ENCODE assay signal across 17 mouse cellular contexts in genomic region chr15:89063536-89063935, GRCm38 (mm10). TPM values are rescaled to one million over a fixed set of nuclear protein-coding genes. Genes with fewer than 3 reads are reported as not detected.
A peak's percentile ranks its signal among the peaks of the same experiment; 100 is the strongest.
DNase-seq lines count a peak whose midpoint lies in the region; ATAC-seq lines count a peak whose summit lies in the region.
"Had no signal": no experiment of that assay in that cellular context is flagged by ENCODE, and none has a peak within 500 bp of the region (broad histone marks: within the 10 kb centered on the region; RNA-seq: fewer than 3 reads in every experiment).

No protein-coding gene starts in this region.

- H3K4me1 ChIP-seq in midbrain, embryonic 16.5 days (ENCODE audit: control insufficient read depth, insufficient read depth, low read length): peaks cover 20% of the 10 kb centered on the region
- H3K4me1 ChIP-seq in midbrain, embryonic 14.5 days (ENCODE audit: control insufficient read depth, insufficient read depth, low read length): peaks cover 17% of the 10 kb centered on the region
- no peaks in the 10 kb centered on the region for H3K4me1 ChIP-seq in midbrain, embryonic 11.5 days (ENCODE audit: control insufficient read depth, insufficient read depth, low read length)

- no peak overlapping the region for H3K27ac ChIP-seq in midbrain, embryonic 16.5 days (ENCODE audit: low read length)
- H3K27ac ChIP-seq in midbrain, embryonic 14.5 days (replicated peaks; ENCODE audit: low read depth, low read length): no peak overlapping the region
- no peak overlapping the region for H3K27ac ChIP-seq in midbrain, embryonic 11.5 days (ENCODE audit: low read depth, low read length)
- H3K27ac ChIP-seq: embryonic facial prominence, embryonic 10.5 days; gastrocnemius, adult 2 months; hindbrain, embryonic 13.5 days; neural tube, embryonic 12.5 days had no signal

- H3K36me3 ChIP-seq in midbrain, embryonic 16.5 days (ENCODE audit: control insufficient read depth, insufficient read depth, low read length): peaks cover 6% of the 10 kb centered on the region
- H3K36me3 ChIP-seq in midbrain, embryonic 14.5 days (ENCODE audit: control insufficient read depth, insufficient read depth, low read length): peaks cover 11% of the 10 kb centered on the region
- H3K36me3 ChIP-seq in midbrain, embryonic 11.5 days (ENCODE audit: control insufficient read depth, insufficient read depth, low read length): no peaks in the 10 kb centered on the region
- H3K36me3 ChIP-seq: embryonic facial prominence, embryonic 10.5 days; neural tube, embryonic 12.5 days had no signal

- no peak overlapping the region for H3K4me3 ChIP-seq in midbrain, embryonic 16.5 days (ENCODE audit: low read depth, low read length)
- no peak overlapping the region for H3K4me3 ChIP-seq in midbrain, embryonic 14.5 days (replicated peaks; ENCODE audit: low read depth, low read length)
- no peak overlapping the region for H3K4me3 ChIP-seq in midbrain, embryonic 11.5 days (ENCODE audit: low read depth, low read length)
- H3K4me3 ChIP-seq: embryonic facial prominence, embryonic 10.5 days; gastrocnemius, adult 2 months; hindbrain, embryonic 13.5 days; neural tube, embryonic 12.5 days had no signal

- no peaks in the 10 kb centered on the region for H3K9me3 ChIP-seq in midbrain, embryonic 16.5 days (replicated peaks; ENCODE audit: control insufficient read depth, low read length, poor library complexity, severe bottlenecking)
- H3K9me3 ChIP-seq in midbrain, embryonic 14.5 days (ENCODE audit: control insufficient read depth, low read length): no peaks in the 10 kb centered on the region
- H3K9me3 ChIP-seq in midbrain, embryonic 11.5 days (ENCODE audit: control insufficient read depth, low read length): no peaks in the 10 kb centered on the region
- H3K9me3 ChIP-seq: embryonic facial prominence, embryonic 10.5 days; hindbrain, embryonic 13.5 days; neural tube, embryonic 12.5 days had no signal

- peak overlapping the region; percentile 11; the same call in 1 of the 2 replicates for H3K9ac ChIP-seq in midbrain, embryonic 16.5 days (ENCODE audit: low read depth, low read length)
- no peak overlapping the region for H3K9ac ChIP-seq in midbrain, embryonic 14.5 days (replicated peaks; ENCODE audit: low read length)
- no peak overlapping the region for H3K9ac ChIP-seq in midbrain, embryonic 11.5 days (ENCODE audit: low read length)
- H3K9ac ChIP-seq: hindbrain, embryonic 13.5 days; neural tube, embryonic 12.5 days had no signal

- DNase-seq in midbrain, embryonic 14.5 days: no peak
- peak; percentile 79 to 85 for DNase-seq in cerebellum, adult 18-20 months
- peak; percentile 86 to 95 for DNase-seq in layer of hippocampus, adult 18-20 months (ENCODE audit: low spot score in 2 of 2)
- peak; percentile 64 to 79 for DNase-seq in right cerebral cortex, adult 2 months (ENCODE audit: low spot score in 2 of 2)
- DNase-seq in c-Kit-positive CD71-positive TER-119-positive erythroid progenitor cells, embryonic 14.5 days (ENCODE audit: low spot score): no peak
- DNase-seq in kidney, postnatal 14 days: no peak
- DNase-seq in midbrain, embryonic 11.5 days (ENCODE audit: low spot score, missing footprints): no peak
- DNase-seq: gastrocnemius, adult 2 months; kidney, adult 18-20 months; liver had no signal

- no peak for ATAC-seq in midbrain, embryonic 16.5 days
- no peak for ATAC-seq in midbrain, embryonic 14.5 days (ENCODE audit: low FRiP score, low TSS enrichment)
- ATAC-seq in midbrain, embryonic 11.5 days (ENCODE audit: low FRiP score): no peak
- ATAC-seq: activated CD4-positive, CD25-positive, alpha-beta regulatory T cell, adult 4 months had no signal

- WGBS in midbrain, embryonic 16.5 days: 71% methylated on average over 6 of the region's 6 CpGs
- 77% methylated on average over 6 of the region's 6 CpGs for WGBS in midbrain, embryonic 14.5 days
- 73% methylated on average over 6 of the region's 6 CpGs for WGBS in midbrain, embryonic 11.5 days

- no peak overlapping the region for H3K4me2 ChIP-seq in midbrain, embryonic 16.5 days (ENCODE audit: low read length)
- no peak overlapping the region for H3K4me2 ChIP-seq in midbrain, embryonic 14.5 days (ENCODE audit: low read length)
- no peak overlapping the region for H3K4me2 ChIP-seq in midbrain, embryonic 11.5 days
- H3K4me2 ChIP-seq: heart, embryonic 11.5 days; hindbrain, embryonic 13.5 days; neural tube, embryonic 12.5 days had no signal

- peaks cover 21% of the 10 kb centered on the region for H3K27me3 ChIP-seq in midbrain, embryonic 16.5 days (ENCODE audit: control insufficient read depth, insufficient read depth, low read depth, low read length)
- peaks cover 22% of the 10 kb centered on the region for H3K27me3 ChIP-seq in midbrain, embryonic 14.5 days (ENCODE audit: control insufficient read depth, insufficient read depth, low read length)
- H3K27me3 ChIP-seq in midbrain, embryonic 11.5 days (ENCODE audit: control insufficient read depth, insufficient read depth, low read length): peaks cover 39% of the 10 kb centered on the region

RNA-seq across cellular contexts. Expression of gene Panx2, which starts 4.0 kb away (rescaled TPM):
- 7.5 and 9.5 TPM in 2 replicates for polyA plus RNA-seq in midbrain, embryonic 16.5 days (2015; fragmentation: Nextera tagmentation; extraction: Ambion mirVana)
- polyA plus RNA-seq in midbrain, embryonic 14.5 days (2014; fragmentation: Nextera tagmentation; extraction: Ambion mirVana): 6.6 and 7.9 TPM in 2 replicates
- total RNA-seq in layer of hippocampus, adult 18-20 months (2021): 100 to 1,000 TPM; 154 to 158 TPM
- 0.87 and 0.89 TPM in 2 replicates for polyA plus RNA-seq in midbrain, embryonic 11.5 days (2014; fragmentation: Nextera tagmentation; extraction: Ambion mirVana)
- total RNA-seq: gastrocnemius, adult 2 months; MEL had no signal
- polyA plus RNA-seq: activated CD4-positive, CD25-positive, alpha-beta regulatory T cell, adult 4 months had no signal

RNA-seq across cellular contexts. Expression of gene Trabd, which starts 11.4 kb away (rescaled TPM):
- 36.8 and 39.9 TPM in 2 replicates for polyA plus RNA-seq in midbrain, embryonic 16.5 days (2015; fragmentation: Nextera tagmentation; extraction: Ambion mirVana)
- 38.7 and 39.7 TPM in 2 replicates for polyA plus RNA-seq in midbrain, embryonic 14.5 days (2014; fragmentation: Nextera tagmentation; extraction: Ambion mirVana)
- total RNA-seq in layer of hippocampus, adult 18-20 months (2021): 10 to 100 TPM; 20.7 to 23.8 TPM
- 40.2 and 43.2 TPM in 2 replicates for polyA plus RNA-seq in midbrain, embryonic 11.5 days (2014; fragmentation: Nextera tagmentation; extraction: Ambion mirVana)

RNA-seq across cellular contexts. Expression of gene Selenoo, which starts 25.3 kb away (rescaled TPM):
- polyA plus RNA-seq in midbrain, embryonic 16.5 days (2015; fragmentation: Nextera tagmentation; extraction: Ambion mirVana): 17.8 and 19.1 TPM in 2 replicates
- 23.8 and 23.9 TPM in 2 replicates for polyA plus RNA-seq in midbrain, embryonic 14.5 days (2014; fragmentation: Nextera tagmentation; extraction: Ambion mirVana)
- total RNA-seq in layer of hippocampus, adult 18-20 months (2021): 10 to 100 TPM; 19.3 to 21.1 TPM
- polyA plus RNA-seq in midbrain, embryonic 11.5 days (2014; fragmentation: Nextera tagmentation; extraction: Ambion mirVana): 20.2 and 22.3 TPM in 2 replicates

RNA-seq across cellular contexts. Expression of gene Tubgcp6, which starts 59.4 kb away (rescaled TPM):
- polyA plus RNA-seq in midbrain, embryonic 16.5 days (2015; fragmentation: Nextera tagmentation; extraction: Ambion mirVana): 18.5 and 19.1 TPM in 2 replicates
- polyA plus RNA-seq in midbrain, embryonic 14.5 days (2014; fragmentation: Nextera tagmentation; extraction: Ambion mirVana): 18.0 and 18.2 TPM in 2 replicates
- 10 to 100 TPM; 29.5 to 30.4 TPM for total RNA-seq in layer of hippocampus, adult 18-20 months (2021)
- polyA plus RNA-seq in midbrain, embryonic 11.5 days (2014; fragmentation: Nextera tagmentation; extraction: Ambion mirVana): 14.9 and 16.8 TPM in 2 replicates

Comparison
In these comparisons a context has a peak if more than half of its experiments do, and no peak if none do; other contexts are left out.
1. DNase-seq: peak in cerebellum, adult 18-20 months (2 of 2), layer of hippocampus, adult 18-20 months (2 of 2) and right cerebral cortex, adult 2 months (2 of 2); none in midbrain, embryonic 14.5 days (single experiment), c-Kit-positive CD71-positive TER-119-positive erythroid progenitor cells, embryonic 14.5 days (single experiment), kidney, postnatal 14 days (single experiment) and midbrain, embryonic 11.5 days (single experiment).